Mouse (Mus musculus) bone marrow, adult 2 months (tissue): Measurements from ENCODE around the gene Amh.

ENCODE experiments used
- CTCF ChIP-seq: fragments of 200-500 bp; IDR thresholded peaks from 2 replicates; pipeline ENCODE4 v1.5.1; 2011; ENCODE audit warnings: low read length, control low read depth; ENCODE audit not compliant: control insufficient read depth, insufficient read depth
- POLR2A ChIP-seq: fragments of 200-500 bp; IDR thresholded peaks from 2 replicates; pipeline ENCODE4 v1.6.1; 2011; ENCODE audit warnings: low read depth, mild to moderate bottlenecking, control low read depth, low read length, borderline replicate concordance; ENCODE audit not compliant: control insufficient read depth

DNA sequence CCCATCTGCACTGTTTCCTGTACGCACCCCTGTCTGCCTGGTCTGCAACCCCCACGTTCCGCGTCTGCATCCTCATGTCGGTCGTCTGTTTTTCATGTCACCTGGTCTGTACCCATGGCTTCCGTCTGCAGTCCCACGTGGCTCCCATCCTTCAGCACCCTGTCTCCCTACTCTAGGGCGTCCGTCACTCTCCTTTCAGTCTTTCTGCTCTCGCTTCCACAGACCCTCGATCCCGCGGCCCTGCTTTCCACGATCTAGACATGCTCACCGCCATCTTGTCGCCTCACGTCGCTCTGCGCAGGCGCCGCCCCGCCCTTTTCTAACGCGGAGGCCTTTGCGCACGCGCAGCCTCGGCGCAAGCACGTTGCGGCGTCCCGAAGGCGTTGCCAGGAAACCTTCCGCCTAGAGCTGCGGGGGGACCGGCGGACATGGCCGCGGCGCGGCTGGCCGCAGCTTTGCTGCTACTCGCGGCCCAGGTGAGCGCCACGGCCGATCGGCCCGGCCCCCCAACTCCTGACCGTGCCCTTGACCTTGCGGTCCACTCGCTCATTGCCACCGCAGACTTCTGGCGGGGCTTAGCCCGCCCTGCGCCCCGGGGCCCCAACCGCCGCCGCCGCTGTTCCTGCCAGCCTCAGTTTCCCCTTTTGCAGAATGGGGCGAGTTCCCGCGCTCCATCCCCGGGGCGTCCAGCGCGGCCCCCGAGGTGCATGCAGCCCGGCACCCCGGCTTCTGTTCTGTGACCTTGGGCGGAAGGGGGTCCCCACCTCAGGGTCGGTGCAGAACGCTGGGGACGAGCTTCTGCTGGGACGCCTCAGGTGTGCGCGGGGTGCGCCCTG, 50.1 kb downstream of the Amh start, which contains the start of the genes Lsm7 and Sppl2b:
- TF ChIP-seq CTCF (no peak), POLR2A (peak; percentile 94)
